Mouse (Mus musculus) splenic B cell, adult 2 months (primary cell): Measurements from ENCODE around the gene Wdr1.

Experiments
- DNase-seq: peaks from one replicate; pipeline ENCODE4 v3.0.0-alpha.2; 2011; ENCODE audit warnings: low read depth, low spot score
- H3K27me3 ChIP-seq: 2 replicates; pipeline ENCODE4 v1.6.1; 2012; ENCODE audit warnings: mild to moderate bottlenecking, low read length, moderate library complexity, mixed read lengths; ENCODE audit not compliant: control insufficient read depth, poor library complexity, insufficient read depth, severe bottlenecking
- H3K36me3 ChIP-seq: 2 replicates; pipeline ENCODE4 v1.6.1; 2012; ENCODE audit warnings: mild to moderate bottlenecking, low read length, moderate library complexity, mixed read lengths; ENCODE audit not compliant: control insufficient read depth, poor library complexity, insufficient read depth, severe bottlenecking

Wdr1 gene

GRCm38 (mm10) chr5:38529724-38530428 is 33.1 kb downstream of the Wdr1 start:
- no peaks in the 10 kb centered on the region for H3K27me3 ChIP-seq
- H3K36me3 ChIP-seq: peaks cover 27% of the 10 kb centered on the region
- DNase-seq: peak; percentile 30

- H3K27me3 ChIP-seq: no peaks in the 10 kb centered on the region
- DNase-seq: no peak
- peaks cover 6% of the 10 kb centered on the region for H3K36me3 ChIP-seq
Measured at GRCm38 (mm10) chr5:38522977-38523376, 40.0 kb downstream of the Wdr1 start.

GRCm38 (mm10) chr5:38520838-38521237 is 42.2 kb downstream of the Wdr1 start:
- no peaks in the 10 kb centered on the region; the same call in 1 of the 2 replicates for H3K36me3 ChIP-seq
- no peaks in the 10 kb centered on the region for H3K27me3 ChIP-seq
- DNase-seq: no peak

- DNase-seq: peak; percentile 63
- H3K36me3 ChIP-seq: no peaks in the 10 kb centered on the region
- H3K27me3 ChIP-seq: no peaks in the 10 kb centered on the region
Measured at GRCm38 (mm10) chr5:38516267-38516666, 46.8 kb downstream of the Wdr1 start.

- Histone ChIP-seq H3K36me3 (no peaks in the 10 kb centered on the region), H3K27me3 (no peaks in the 10 kb centered on the region)
- no peak for DNase-seq
Measured at GRCm38 (mm10) chr5:38512991-38513390, 50.0 kb downstream of the Wdr1 start.

- Histone ChIP-seq H3K36me3 (no peaks in the 10 kb centered on the region), H3K27me3 (no peaks in the 10 kb centered on the region)
- no peak for DNase-seq
Measured at GRCm38 (mm10) chr5:38509568-38509967, 53.5 kb downstream of the Wdr1 start.

- DNase-seq: peak; percentile 16
Measured at GRCm38 (mm10) chr5:38505435-38505765, 57.6 kb downstream of the Wdr1 start.

GRCm38 (mm10) chr5:38504747-38505434 is 58.1 kb downstream of the Wdr1 start:
- DNase-seq: no peak
- Histone ChIP-seq H3K27me3 (no peaks in the 10 kb centered on the region), H3K36me3 (no peaks in the 10 kb centered on the region)

More at GRCm38 (mm10) chr5:38505435-38505765, 57.6 kb downstream of the Wdr1 start:
- Histone ChIP-seq H3K36me3 (no peaks in the 10 kb centered on the region), H3K27me3 (no peaks in the 10 kb centered on the region)

- H3K27me3 ChIP-seq: no peaks in the 10 kb centered on the region
- no peak for DNase-seq
- no peaks in the 10 kb centered on the region for H3K36me3 ChIP-seq
Measured at GRCm38 (mm10) chr5:38504116-38504515, 58.9 kb downstream of the Wdr1 start.

GRCm38 (mm10) chr5:38502992-38503391 is 60.0 kb downstream of the Wdr1 start, which contains the start of gene Slc2a9:
Gene Slc2a9, minus strand, starts transcription at chr5:38503143.
- Histone ChIP-seq H3K27me3 (no peaks in the 10 kb centered on the region), H3K36me3 (no peaks in the 10 kb centered on the region)
- DNase-seq: no peak

- Histone ChIP-seq H3K36me3 (no peaks in the 10 kb centered on the region), H3K27me3 (no peaks in the 10 kb centered on the region)
- DNase-seq: no peak
Measured at GRCm38 (mm10) chr5:38500043-38500442, 63.0 kb downstream of the Wdr1 start.

- no peaks in the 10 kb centered on the region for H3K27me3 ChIP-seq
- H3K36me3 ChIP-seq: no peaks in the 10 kb centered on the region
- DNase-seq: no peak
Measured at GRCm38 (mm10) chr5:38499316-38499811, 63.7 kb downstream of the Wdr1 start.

- H3K27me3 ChIP-seq: no peaks in the 10 kb centered on the region
- no peak for DNase-seq
- H3K36me3 ChIP-seq: no peaks in the 10 kb centered on the region
Measured at GRCm38 (mm10) chr5:38498479-38498878, 64.5 kb downstream of the Wdr1 start.

- DNase-seq: no peak
- H3K36me3 ChIP-seq: no peaks in the 10 kb centered on the region
Measured at GRCm38 (mm10) chr5:38496491-38497057, 66.4 kb downstream of the Wdr1 start.

GRCm38 (mm10) chr5:38493890-38494289 is 69.1 kb downstream of the Wdr1 start:
- DNase-seq: peak; percentile 17
- Histone ChIP-seq H3K36me3 (no peaks in the 10 kb centered on the region), H3K27me3 (no peaks in the 10 kb centered on the region)

More at GRCm38 (mm10) chr5:38496491-38497057, 66.4 kb downstream of the Wdr1 start:
- H3K27me3 ChIP-seq: no peaks in the 10 kb centered on the region
